Mouse (Mus musculus): ENCODE measurements around the gene Ace3.

Gene Ace3

GRCm38 (mm10) chr11:106045780-106046179 lies 51.3 kb downstream of the Ace3 start:
- no peak for DNase-seq

GRCm38 (mm10) chr11:106046584-106046983 lies 52.1 kb downstream of the Ace3 start:
- DNase-seq, result no peak

- no peak for DNase-seq
These were observed 59.4 kb downstream of the Ace3 start for GRCm38 (mm10) chr11:106053921-106054320.

GRCm38 (mm10) chr11:106054600-106054999 lies 60.1 kb downstream of the Ace3 start:
- DNase-seq, result no peak
